Mouse (Mus musculus) limb, embryonic 13.5 days (tissue): ENCODE measurements around the gene Thap7. TPM values are rescaled to one million over a fixed set of nuclear protein-coding genes. Genes with fewer than 3 reads are reported as not detected.

Experiments used
- ATAC-seq: fragments of 200-750 bp; cut with Nextera tagmentation; 2 replicates; pipeline ENCODE4 v1.8.0; 2017; ENCODE audit warnings: low read depth, moderate number of reproducible peaks, moderate TSS enrichment; ENCODE audit not compliant: low FRiP score
- H3K27ac ChIP-seq: fragments of 300-500 bp; sonication (generic); 2 replicates; pipeline ENCODE4 v1.5.1; 2015; ENCODE audit warnings: inconsistent platforms, mild to moderate bottlenecking, moderate library complexity
- H3K27me3 ChIP-seq: fragments of 300-500 bp; sonication (generic); 2 replicates; pipeline ENCODE4 v1.6.1; 2015; ENCODE audit warnings: mild to moderate bottlenecking, inconsistent platforms
- H3K36me3 ChIP-seq: fragments of 300-500 bp; sonication (generic); 2 replicates; pipeline ENCODE4 v1.6.1; 2015; ENCODE audit warnings: inconsistent platforms, mild to moderate bottlenecking, moderate library complexity
- H3K4me1 ChIP-seq: fragments of 300-500 bp; sonication (generic); 2 replicates; pipeline ENCODE4 v1.6.1; 2015; ENCODE audit warnings: inconsistent platforms
- H3K4me2 ChIP-seq: fragments of 300-500 bp; sonication (generic); replicated peaks from 2 replicates; pipeline ENCODE4 v1.6.1; 2015; ENCODE audit warnings: inconsistent platforms, mild to moderate bottlenecking, moderate library complexity
- H3K4me3 ChIP-seq: fragments of 300-500 bp; sonication (generic); 2 replicates; pipeline ENCODE4 v1.5.1; 2015; ENCODE audit warnings: moderate library complexity, mild to moderate bottlenecking, inconsistent platforms
- H3K9ac ChIP-seq: fragments of 300-500 bp; sonication (generic); 2 replicates; pipeline ENCODE4 v1.6.1; 2015; ENCODE audit warnings: mild to moderate bottlenecking, inconsistent platforms
- H3K9me3 ChIP-seq: fragments of 300-500 bp; sonication (generic); 2 replicates; pipeline ENCODE4 v1.6.1; 2016; ENCODE audit warnings: inconsistent platforms
- WGBS: fragments of 180-500 bp; shearing (Covaris S2); methylation state at CpG from one replicate; pipeline ENCODE4 v1.1.7; 2015; 5-methylcytosine and 5-hydroxymethylcytosine counted together
- polyA plus RNA-seq: library from polyadenylated mRNA; unstranded; fragments of >200 nt; fragmentation: Nextera tagmentation; extraction: Ambion mirVana; gene quantifications from 2 replicates; pipeline ENCODE4 v1.2.1, GENCODE M21; 2015

The Thap7 gene
- polyA plus RNA-seq = 72.0 and 75.2 TPM in 2 replicates

DNA sequence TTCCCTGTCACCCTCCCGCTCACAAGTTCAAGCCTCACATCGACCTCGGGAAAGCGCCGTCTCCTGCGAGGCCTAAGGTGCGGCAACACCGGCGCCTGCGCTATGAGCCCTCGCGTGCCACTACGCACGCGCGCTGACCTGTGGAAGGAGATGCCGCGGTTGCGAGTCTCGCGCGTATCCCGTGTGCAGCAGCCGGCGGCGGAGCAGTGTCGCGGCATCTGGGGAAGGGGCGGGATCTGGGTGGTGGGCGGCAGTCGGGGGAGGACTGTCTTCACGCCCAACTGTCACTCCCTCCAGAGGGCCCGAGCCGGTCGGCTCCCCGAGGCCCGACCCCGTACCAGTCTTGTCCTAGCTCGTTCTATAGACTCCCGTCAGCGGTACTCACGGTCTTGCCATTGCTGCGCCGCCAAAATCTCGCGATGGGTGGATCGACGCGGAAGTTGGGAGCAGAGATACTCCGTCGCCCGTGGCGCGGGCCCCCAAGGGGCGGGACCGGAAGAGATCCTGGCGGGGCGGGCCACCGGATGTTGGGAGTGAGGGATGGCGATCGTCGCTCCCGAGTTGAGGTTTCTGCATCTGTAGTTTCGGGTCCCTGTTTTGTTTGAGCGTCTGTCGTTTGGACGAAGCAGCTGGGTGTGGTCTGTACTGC, at the start of gene Thap7:
Gene Thap7 (minus strand): TSS at position 497 of the 649 bp plus-strand sequence.
- Histone ChIP-seq H3K4me2 (peak within 1 kb of the TSS; percentile 93), H3K36me3 (peaks cover 33% of the 10 kb centered on the region), H3K27me3 (no peaks in the 10 kb centered on the region), H3K27ac (peak within 1 kb of the TSS; percentile 96), H3K9ac (peak within 1 kb of the TSS; percentile 90), H3K4me1 (peaks cover 20% of the 10 kb centered on the region), H3K9me3 (no peaks in the 10 kb centered on the region), H3K4me3 (peak within 1 kb of the TSS; percentile 78)
- WGBS = under 1% methylated on average over 67 of the region's 67 CpGs
- peak; percentile 96 for ATAC-seq

- Histone ChIP-seq H3K27ac (no peak overlapping the region), H3K9ac (peak overlapping the region; percentile 67), H3K36me3 (no peaks in the 10 kb centered on the region), H3K4me2 (peak overlapping the region; percentile 88), H3K9me3 (no peaks in the 10 kb centered on the region), H3K27me3 (peaks cover 59% of the 10 kb centered on the region), H3K4me1 (peaks cover 9% of the 10 kb centered on the region), H3K4me3 (peak overlapping the region; percentile 60)
- ATAC-seq = no peak
- 18% methylated on average over 8 of the region's 8 CpGs for WGBS
These were observed 45.9 kb upstream of the Thap7 start for GRCm38 (mm10) chr16:17576825-17577215.

DNA sequence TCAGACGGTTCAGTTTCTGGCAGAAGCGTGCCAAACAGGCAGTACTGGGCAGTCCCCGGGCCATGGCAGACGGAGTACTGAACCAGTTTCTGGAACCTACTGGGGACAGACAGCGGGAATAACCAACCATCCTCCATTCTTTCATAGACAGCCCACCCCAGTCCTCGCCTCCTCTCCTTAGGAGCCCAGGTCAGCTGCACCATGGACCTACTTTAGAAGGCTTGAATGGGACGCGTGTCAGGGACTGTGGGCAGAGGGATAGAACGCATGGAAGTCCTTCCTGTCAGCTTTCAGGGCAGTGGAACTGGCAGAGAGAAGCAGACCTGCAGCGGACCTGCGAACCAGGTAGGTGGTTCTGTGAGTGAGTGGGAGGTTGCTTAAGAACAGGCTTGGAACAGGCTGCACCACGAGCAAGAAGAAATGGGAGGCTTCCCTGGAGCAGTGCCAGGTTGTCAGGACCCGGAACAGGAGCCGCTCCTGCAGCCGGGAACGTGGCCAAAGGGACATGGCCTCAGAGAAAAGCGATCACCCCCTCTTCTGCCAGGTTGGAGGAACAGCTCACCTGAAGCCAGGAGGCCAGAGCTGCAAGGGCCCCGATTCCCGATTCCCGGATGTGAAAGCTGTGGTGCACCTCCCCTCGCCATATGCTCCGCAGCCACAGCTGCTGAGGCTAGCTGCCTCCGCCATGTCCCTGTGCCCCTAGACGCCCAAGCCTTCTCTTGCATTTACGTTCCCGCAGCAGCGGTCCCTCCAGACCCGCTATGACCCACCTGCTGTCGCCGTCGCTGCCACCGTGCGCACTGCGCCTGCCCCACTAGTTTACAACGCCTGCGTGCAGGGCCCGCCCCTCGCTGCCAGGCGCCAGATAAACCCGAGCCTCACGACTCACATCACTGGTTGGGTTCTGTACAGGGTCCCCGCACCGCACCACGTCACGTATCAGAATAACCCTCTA, 45.2 kb upstream of the Thap7 start:
- Histone ChIP-seq H3K27ac (no peak overlapping the region), H3K4me2 (peak overlapping the region; percentile 88), H3K27me3 (peaks cover 65% of the 10 kb centered on the region), H3K4me3 (peak overlapping the region; percentile 60), H3K36me3 (no peaks in the 10 kb centered on the region), H3K9me3 (no peaks in the 10 kb centered on the region), H3K9ac (peak overlapping the region; percentile 67), H3K4me1 (peaks cover 9% of the 10 kb centered on the region)
- ATAC-seq = peak; percentile 54; the same call in 1 of the 2 replicates
- WGBS = 14% methylated on average over 45 of the region's 45 CpGs

- ATAC-seq = no peak
- Histone ChIP-seq H3K4me1 (peaks cover 14% of the 10 kb centered on the region), H3K9me3 (no peaks in the 10 kb centered on the region), H3K27me3 (peaks cover 48% of the 10 kb centered on the region), H3K9ac (no peak overlapping the region), H3K36me3 (no peaks in the 10 kb centered on the region), H3K4me2 (no peak overlapping the region), H3K27ac (no peak overlapping the region), H3K4me3 (no peak overlapping the region)
- 26% methylated on average over 4 of the region's 4 CpGs for WGBS
These were observed 35.2 kb upstream of the Thap7 start for GRCm38 (mm10) chr16:17566186-17566585.

DNA sequence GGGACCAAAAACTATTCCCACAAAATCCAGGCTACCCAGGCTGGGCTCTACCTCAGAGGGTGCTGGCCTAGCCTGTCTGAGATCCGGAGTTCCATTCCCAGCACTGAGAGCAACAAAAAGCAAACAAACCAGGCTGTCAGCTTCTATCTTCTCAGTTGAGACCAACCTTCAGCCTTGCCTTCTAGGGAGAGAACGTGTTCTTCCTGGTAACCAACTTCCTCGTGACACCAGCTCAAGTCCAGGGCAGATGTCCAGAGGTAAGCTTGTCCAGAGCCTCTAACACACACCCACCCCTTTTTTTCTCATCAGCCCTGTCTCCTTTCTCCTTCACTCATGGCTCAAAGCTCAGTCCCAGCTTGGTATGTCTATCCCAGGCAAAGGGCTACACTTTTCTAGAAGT, 33.8 kb upstream of the Thap7 start:
- no peak overlapping the region for H3K4me2 ChIP-seq
- no peak overlapping the region for H3K27ac ChIP-seq
- peaks cover 23% of the 10 kb centered on the region for H3K4me1 ChIP-seq
- no peak for ATAC-seq
- 68% methylated on average over 3 of the region's 3 CpGs for WGBS
- no peak overlapping the region for H3K9ac ChIP-seq
- no peak overlapping the region for H3K4me3 ChIP-seq
- H3K9me3 ChIP-seq = no peaks in the 10 kb centered on the region
- no peaks in the 10 kb centered on the region for H3K36me3 ChIP-seq
- peaks cover 45% of the 10 kb centered on the region for H3K27me3 ChIP-seq

DNA sequence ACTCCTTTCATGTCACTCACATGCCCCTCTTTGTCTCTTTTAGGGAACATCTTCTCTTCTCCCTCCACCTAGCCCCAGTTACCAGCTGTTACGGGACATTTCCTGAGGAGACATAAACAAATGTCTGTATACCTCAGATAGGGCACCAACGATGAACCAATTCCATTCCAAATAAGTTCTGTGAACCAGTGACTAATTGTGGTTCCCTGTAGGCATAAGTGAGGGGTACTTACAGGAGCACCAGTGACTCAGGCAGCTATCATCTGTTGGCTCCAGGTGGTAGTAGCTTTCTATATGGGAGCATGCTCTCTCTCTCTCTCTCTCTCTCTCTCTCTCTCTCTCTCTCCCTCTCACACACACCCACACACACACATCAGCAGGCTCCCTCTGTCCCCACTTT, 33.3 kb upstream of the Thap7 start:
- no peak overlapping the region for H3K4me3 ChIP-seq

GRCm38 (mm10) chr16:17563580-17563979, 32.6 kb upstream of the Thap7 start:
- Histone ChIP-seq H3K4me2 (no peak overlapping the region), H3K4me1 (peaks cover 32% of the 10 kb centered on the region), H3K27me3 (peaks cover 45% of the 10 kb centered on the region), H3K36me3 (no peaks in the 10 kb centered on the region), H3K9ac (no peak overlapping the region), H3K9me3 (no peaks in the 10 kb centered on the region), H3K27ac (no peak overlapping the region), H3K4me3 (no peak overlapping the region)
- no peak for ATAC-seq
- 4% methylated on average over 1 of the region's 1 CpGs for WGBS

More for the DNA sequence above, 33.3 kb upstream of the Thap7 start:
- Histone ChIP-seq H3K4me2 (no peak overlapping the region), H3K4me1 (peaks cover 25% of the 10 kb centered on the region), H3K27me3 (peaks cover 45% of the 10 kb centered on the region), H3K9me3 (no peaks in the 10 kb centered on the region), H3K9ac (no peak overlapping the region), H3K36me3 (no peaks in the 10 kb centered on the region), H3K27ac (no peak overlapping the region)
- ATAC-seq = no peak
- 58% methylated on average over 2 of the region's 2 CpGs for WGBS

- Histone ChIP-seq H3K4me3 (peak within 1 kb of the TSS; percentile 32), H3K9me3 (no peaks in the 10 kb centered on the region), H3K4me2 (peak within 1 kb of the TSS; percentile 63), H3K4me1 (peaks cover 38% of the 10 kb centered on the region), H3K27ac (no peak within 1 kb of the TSS), H3K36me3 (no peaks in the 10 kb centered on the region), H3K9ac (peak within 1 kb of the TSS; percentile 56), H3K27me3 (peaks cover 35% of the 10 kb centered on the region)
- peak; percentile 64 for ATAC-seq
- 2% methylated on average over 10 of the region's 10 CpGs for WGBS
These were observed 30.8 kb upstream of the Thap7 start, which contains the start of gene P2rx6 for GRCm38 (mm10) chr16:17561751-17562208. P2rx6 (plus strand) TSS chr16:17561885.

- Histone ChIP-seq H3K27ac (no peak within 1 kb of the TSS), H3K36me3 (no peaks in the 10 kb centered on the region), H3K4me1 (peaks cover 38% of the 10 kb centered on the region), H3K9me3 (no peaks in the 10 kb centered on the region), H3K4me2 (peak within 1 kb of the TSS; percentile 63), H3K27me3 (peaks cover 33% of the 10 kb centered on the region), H3K9ac (peak within 1 kb of the TSS; percentile 56; the same call in 1 of the 2 replicates), H3K4me3 (peak within 1 kb of the TSS; percentile 32)
- peak; percentile 70 for ATAC-seq
- 3% methylated on average over 22 of the region's 22 CpGs for WGBS
These were observed 30.3 kb upstream of the Thap7 start, which contains the start of gene Lrrc74b for GRCm38 (mm10) chr16:17561128-17561750. Lrrc74b (minus strand) TSS chr16:17561247.

- Histone ChIP-seq H3K27ac (no peak overlapping the region), H3K36me3 (no peaks in the 10 kb centered on the region), H3K9ac (no peak overlapping the region), H3K27me3 (peaks cover 33% of the 10 kb centered on the region), H3K4me3 (no peak overlapping the region), H3K4me1 (peaks cover 44% of the 10 kb centered on the region), H3K4me2 (no peak overlapping the region), H3K9me3 (no peaks in the 10 kb centered on the region)
- ATAC-seq = no peak
- WGBS = 68% methylated on average over 9 of the region's 9 CpGs
These were observed 28.6 kb upstream of the Thap7 start for GRCm38 (mm10) chr16:17559396-17560027.

DNA sequence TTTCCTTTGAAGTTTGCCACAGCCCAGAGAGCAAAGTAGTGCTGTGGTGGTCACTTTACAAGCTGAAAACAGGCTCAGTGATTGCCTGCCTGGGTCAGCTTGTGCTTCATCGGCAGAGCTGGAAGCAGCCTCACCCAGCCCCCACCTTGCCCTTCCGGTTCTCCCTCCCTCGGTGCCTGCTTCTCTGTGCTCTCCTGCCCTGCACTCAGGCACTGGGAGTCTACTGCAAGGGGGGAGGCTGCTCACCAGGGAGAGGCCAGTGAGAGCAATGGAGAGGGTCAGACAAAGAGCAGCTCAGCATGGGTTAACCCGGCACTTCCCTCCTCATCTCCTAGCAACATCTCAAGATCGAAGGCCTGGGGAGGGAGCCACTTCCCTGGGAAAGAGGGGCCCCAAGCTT, 27.9 kb upstream of the Thap7 start:
- Histone ChIP-seq H3K4me1 (peaks cover 51% of the 10 kb centered on the region), H3K36me3 (no peaks in the 10 kb centered on the region), H3K4me3 (no peak overlapping the region), H3K9ac (no peak overlapping the region), H3K27ac (no peak overlapping the region), H3K4me2 (peak overlapping the region; percentile 28; the same call in 1 of the 2 replicates), H3K9me3 (no peaks in the 10 kb centered on the region), H3K27me3 (peaks cover 27% of the 10 kb centered on the region)
- WGBS = 2% methylated on average over 5 of the region's 5 CpGs
- no peak for ATAC-seq
